Mouse (Mus musculus) thymus, postnatal 10 days (tissue): ENCODE data around the gene Krt82.
"Not testable (repeated sequence)": the region's sequence is repeated elsewhere in the genome, so short reads cannot be mapped to it uniquely, and the experiment has no call there.

Experiments
- DNase-seq, 2 experiments: peaks; one replicate each; pipeline ENCODE4 v3.0.0; 2021; ENCODE audit warnings: low spot score in 2 of 2

Gene Krt82

GRCm38 (mm10) chr15:101517161-101517560 lies 33.3 kb downstream of the Krt82 start, which contains the start of gene Gm49425:
Gene Gm49425, minus strand, starts transcription at chr15:101517261.
- not testable (repeated sequence) for DNase-seq

GRCm38 (mm10) chr15:101508247-101508646 lies 42.2 kb downstream of the Krt82 start:
- no peak for DNase-seq

DNA sequence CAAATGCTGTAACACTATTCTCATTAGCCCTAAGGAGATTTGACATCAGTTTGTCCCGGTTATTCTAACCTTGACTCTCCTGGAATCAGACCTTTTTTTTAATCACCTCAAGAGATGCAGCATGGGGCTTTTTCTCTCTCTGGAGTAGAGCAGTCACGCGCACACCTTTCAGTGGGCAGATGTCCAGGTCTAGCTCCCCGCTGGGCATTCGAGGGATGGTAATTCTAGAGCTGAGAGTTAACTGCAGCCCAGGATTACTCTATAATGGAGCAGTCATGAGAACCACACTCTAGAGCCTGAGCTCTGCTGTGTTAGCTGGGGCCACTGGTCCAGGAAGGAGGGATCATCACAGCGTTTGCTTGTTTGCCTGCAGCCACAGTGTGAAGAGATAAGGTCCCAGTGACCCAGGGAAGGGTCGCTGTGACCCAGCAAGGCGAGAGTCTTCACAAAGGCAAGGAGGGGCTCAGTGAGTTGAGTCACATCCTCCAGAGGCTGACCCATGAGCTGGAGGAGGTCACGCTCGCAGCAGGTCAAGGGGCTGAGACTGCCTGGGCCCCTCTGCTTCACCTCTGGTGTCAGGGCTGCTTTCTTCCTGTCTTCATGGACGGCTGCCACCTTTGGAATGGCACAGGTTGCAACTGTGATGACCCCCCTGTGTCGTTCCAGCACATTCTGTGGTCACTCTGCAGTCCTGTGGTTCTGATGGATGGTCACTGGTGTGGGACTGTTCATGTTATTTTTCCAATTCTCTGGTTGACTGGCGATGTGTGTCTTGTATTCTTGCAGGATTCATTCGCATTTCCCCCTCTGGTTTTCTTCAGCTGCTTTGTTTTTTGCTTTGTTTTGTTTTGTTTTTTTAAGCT lies 43.3 kb downstream of the Krt82 start:
- no peak for DNase-seq

- no peak for DNase-seq
Measured at GRCm38 (mm10) chr15:101497181-101497580, 53.3 kb downstream of the Krt82 start.

GRCm38 (mm10) chr15:101495266-101495665 lies 55.2 kb downstream of the Krt82 start:
- DNase-seq = no peak

DNA sequence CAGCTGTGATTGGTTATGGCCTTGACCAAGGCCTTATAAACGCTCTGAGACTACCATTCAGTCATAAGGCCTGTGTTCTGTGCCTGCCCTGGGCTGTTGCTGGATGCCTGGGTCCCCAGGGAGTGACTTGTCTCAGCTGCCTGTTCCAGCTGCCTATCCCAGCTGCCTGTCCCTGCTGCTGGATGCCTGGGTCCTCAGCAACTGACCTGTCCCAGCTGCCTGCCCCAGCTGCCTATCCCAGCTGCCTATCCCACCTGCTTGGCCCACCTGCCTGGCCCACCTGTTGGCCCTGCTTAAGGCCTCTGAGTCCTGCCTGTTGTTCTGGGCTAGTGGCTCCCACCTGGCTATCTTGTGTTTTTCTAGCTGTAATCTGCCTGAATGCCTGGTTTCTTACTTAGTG lies 56.3 kb downstream of the Krt82 start:
- DNase-seq = no peak

- no peak for DNase-seq
Measured at GRCm38 (mm10) chr15:101493713-101494112, 56.8 kb downstream of the Krt82 start.

DNA sequence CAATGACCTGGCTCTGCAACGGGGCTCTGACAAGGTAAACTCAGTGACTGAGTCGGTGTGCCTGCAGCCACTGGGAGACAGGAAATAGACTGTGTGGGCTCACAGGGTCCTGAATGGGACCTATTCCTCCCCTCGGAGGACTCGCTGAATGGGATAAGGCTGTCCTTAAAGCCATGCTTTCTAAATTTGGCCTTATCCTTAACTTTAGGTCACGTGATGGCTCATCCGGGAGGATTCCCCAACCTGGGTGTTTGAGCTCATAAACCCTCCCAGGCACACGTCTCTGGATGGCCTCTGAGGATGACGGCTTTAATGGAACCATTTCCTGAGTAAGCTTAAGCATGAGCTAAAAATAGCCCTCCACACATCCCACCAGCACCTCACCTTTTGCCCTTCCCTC lies 57.7 kb downstream of the Krt82 start:
- no peak for DNase-seq

DNA sequence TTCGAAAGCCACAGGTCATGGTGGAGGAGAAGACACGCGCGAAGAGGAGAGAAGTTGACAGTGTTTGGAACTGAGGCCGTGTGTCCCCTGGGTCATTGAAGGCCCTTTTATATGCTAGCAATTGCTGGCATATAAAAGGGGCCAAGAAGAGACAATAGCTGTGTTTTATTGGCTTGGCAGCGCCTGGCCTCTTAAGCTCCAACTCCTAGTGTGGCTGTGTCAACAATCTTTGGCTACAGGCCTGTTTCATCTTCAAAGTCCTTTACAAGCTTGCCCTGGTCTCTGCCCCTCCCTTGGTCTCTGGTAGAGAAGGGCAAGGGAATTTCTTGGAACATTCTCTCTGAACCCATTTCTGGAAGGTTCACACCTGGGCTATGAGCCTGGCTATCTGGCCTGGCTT lies 59.0 kb downstream of the Krt82 start, which contains the start of gene Krt83:
Gene Krt83, minus strand, starts transcription at position 82 of the 400 bp plus-strand sequence.
- no peak for DNase-seq
